Mouse (Mus musculus) neural tube, embryonic 14.5 days (tissue): Measurements from ENCODE around the gene Prc1. TPM values are rescaled to one million over a fixed set of nuclear protein-coding genes. Genes with fewer than 3 reads are reported as not detected.
A peak's percentile ranks its signal among the peaks of the same experiment; 100 is the strongest.

Experiments
- ATAC-seq: fragments of 200-750 bp; cut with Nextera tagmentation; 2 replicates; pipeline ENCODE4 v1.8.0; 2017; ENCODE audit warnings: low read depth, mild to moderate bottlenecking, moderate TSS enrichment, moderate library complexity
- H3K27ac ChIP-seq: fragments of 300-500 bp; sonication (generic); 2 replicates; pipeline ENCODE4 v1.5.1; 2014; ENCODE audit warnings: low read depth, mild to moderate bottlenecking, control low read depth, low read length, moderate library complexity, mixed read lengths
- H3K27me3 ChIP-seq: fragments of 300-500 bp; sonication (generic); 2 replicates; pipeline ENCODE4 v1.6.1; 2014; ENCODE audit warnings: low read length; ENCODE audit not compliant: control insufficient read depth, insufficient read depth
- H3K36me3 ChIP-seq: fragments of 300-500 bp; sonication (generic); 2 replicates; pipeline ENCODE4 v1.6.1; 2014; ENCODE audit warnings: low read length, mixed read lengths; ENCODE audit not compliant: control insufficient read depth, insufficient read depth
- H3K4me1 ChIP-seq: fragments of 300-500 bp; sonication (generic); 2 replicates; pipeline ENCODE4 v1.6.1; 2014; ENCODE audit warnings: low read length; ENCODE audit not compliant: control insufficient read depth, insufficient read depth
- H3K4me2 ChIP-seq: fragments of 300-500 bp; sonication (generic); 2 replicates; pipeline ENCODE4 v1.6.1; 2014; ENCODE audit warnings: mild to moderate bottlenecking, low read depth, low read length, control low read depth
- H3K4me3 ChIP-seq: fragments of 300-500 bp; sonication (generic); 2 replicates; pipeline ENCODE4 v1.5.1; 2014; ENCODE audit warnings: low read depth, low read length, control low read depth, mixed read lengths
- H3K9ac ChIP-seq: fragments of 300-500 bp; sonication (generic); replicated peaks from 2 replicates; pipeline ENCODE4 v1.6.1; 2014; ENCODE audit warnings: low read depth, mild to moderate bottlenecking, control low read depth, low read length, mixed read lengths
- H3K9me3 ChIP-seq: fragments of 300-500 bp; sonication (generic); 2 replicates; pipeline ENCODE4 v1.6.1; 2016; ENCODE audit warnings: low read length; ENCODE audit not compliant: control insufficient read depth
- WGBS: fragments of 180-500 bp; shearing (Covaris S2); extraction: QIAGEN DNeasy Blood & Tissue Kit; methylation state at CpG from one replicate; pipeline ENCODE4 v1.1.7; 2014; 5-methylcytosine and 5-hydroxymethylcytosine counted together
- polyA plus RNA-seq: library from polyadenylated mRNA; unstranded; fragments of >200 nt; fragmentation: Nextera tagmentation; extraction: Ambion mirVana; gene quantifications from 2 replicates; pipeline ENCODE4 v1.2.1, GENCODE M21; 2014

The Prc1 gene
- polyA plus RNA-seq, 1 experiment from 2014 or later: 21.5 TPM

- Histone ChIP-seq H3K36me3 (peaks cover 15% of the 10 kb centered on the region), H3K27ac (peak within 1 kb of the TSS; percentile 69), H3K4me2 (peak within 1 kb of the TSS; percentile 65), H3K4me3 (peak within 1 kb of the TSS; percentile 68), H3K4me1 (peaks cover 6% of the 10 kb centered on the region), H3K27me3 (peaks cover 4% of the 10 kb centered on the region; the same call in 1 of the 2 replicates), H3K9me3 (no peaks in the 10 kb centered on the region), H3K9ac (peak within 1 kb of the TSS; percentile 69)
- WGBS: 28% methylated on average over 40 of the region's 40 CpGs
- peak; percentile 91 for ATAC-seq
Measured at GRCm38 (mm10) chr7:80260625-80261371, 33.5 kb upstream of the Prc1 start, which contains the start of gene Ngrn. Gene Ngrn (plus strand): TSS chr7:80261215.

- Histone ChIP-seq H3K4me1 (peaks cover 6% of the 10 kb centered on the region), H3K4me2 (peak overlapping the region; percentile 65), H3K36me3 (peaks cover 22% of the 10 kb centered on the region), H3K27ac (peak overlapping the region; percentile 69), H3K27me3 (peaks cover 4% of the 10 kb centered on the region; the same call in 1 of the 2 replicates), H3K4me3 (peak overlapping the region; percentile 68), H3K9ac (peak overlapping the region; percentile 69), H3K9me3 (no peaks in the 10 kb centered on the region)
- peak; percentile 80 for ATAC-seq
- 2% methylated on average over 32 of the region's 32 CpGs for WGBS
Measured at GRCm38 (mm10) chr7:80261372-80261990, 32.8 kb upstream of the Prc1 start.

- no peak overlapping the region for H3K4me2 ChIP-seq
- no peak for ATAC-seq
Measured at GRCm38 (mm10) chr7:80264606-80265005, 29.6 kb upstream of the Prc1 start.

GRCm38 (mm10) chr7:80267764-80268163, 26.5 kb upstream of the Prc1 start:
- H3K9ac ChIP-seq: no peak overlapping the region
- no peaks in the 10 kb centered on the region for H3K27me3 ChIP-seq
- H3K36me3 ChIP-seq: peaks cover 32% of the 10 kb centered on the region
- H3K9me3 ChIP-seq: no peaks in the 10 kb centered on the region
- no peak for ATAC-seq
- no peak overlapping the region for H3K4me2 ChIP-seq
- 92% methylated on average over 1 of the region's 1 CpGs for WGBS
- no peak overlapping the region for H3K4me3 ChIP-seq
- H3K4me1 ChIP-seq: peaks cover 16% of the 10 kb centered on the region
- no peak overlapping the region for H3K27ac ChIP-seq

More at GRCm38 (mm10) chr7:80264606-80265005, 29.6 kb upstream of the Prc1 start:
- peaks cover 27% of the 10 kb centered on the region for H3K36me3 ChIP-seq
- no peak overlapping the region for H3K27ac ChIP-seq
- no peaks in the 10 kb centered on the region for H3K9me3 ChIP-seq
- H3K9ac ChIP-seq: no peak overlapping the region
- H3K4me1 ChIP-seq: peaks cover 12% of the 10 kb centered on the region
- no peaks in the 10 kb centered on the region for H3K27me3 ChIP-seq
- H3K4me3 ChIP-seq: no peak overlapping the region
- 95% methylated on average over 12 of the region's 12 CpGs for WGBS

- Histone ChIP-seq H3K36me3 (peaks cover 35% of the 10 kb centered on the region), H3K27me3 (no peaks in the 10 kb centered on the region), H3K4me1 (peaks cover 16% of the 10 kb centered on the region), H3K4me3 (peak within 1 kb of the TSS; percentile 78), H3K9me3 (0 out of 2 replicates have a peak, but pooled peaks cover under 1% of the 10 kb centered on the region), H3K9ac (peak within 1 kb of the TSS; percentile 76), H3K27ac (peak within 1 kb of the TSS; percentile 70), H3K4me2 (peak within 1 kb of the TSS; percentile 67)
- WGBS: 5% methylated on average over 21 of the region's 21 CpGs
- peak; percentile 92 for ATAC-seq
Measured at GRCm38 (mm10) chr7:80268897-80269750, 25.1 kb upstream of the Prc1 start, which contains the start of gene Vps33b. Gene Vps33b (plus strand): TSS chr7:80269649.

GRCm38 (mm10) chr7:80269751-80270255, 24.4 kb upstream of the Prc1 start:
- no peak; the same call in 1 of the 2 replicates for ATAC-seq
- H3K4me1 ChIP-seq: peaks cover 16% of the 10 kb centered on the region
- 0 out of 2 replicates have a peak, but pooled peaks cover 4% of the 10 kb centered on the region for H3K9me3 ChIP-seq
- under 1% methylated on average over 23 of the region's 23 CpGs for WGBS
- peak overlapping the region; percentile 70 for H3K27ac ChIP-seq
- peak overlapping the region; percentile 78 for H3K4me3 ChIP-seq
- H3K36me3 ChIP-seq: peaks cover 35% of the 10 kb centered on the region
- H3K9ac ChIP-seq: peak overlapping the region; percentile 76
- peak overlapping the region; percentile 67 for H3K4me2 ChIP-seq
- no peaks in the 10 kb centered on the region for H3K27me3 ChIP-seq

- Histone ChIP-seq H3K4me1 (peaks cover 16% of the 10 kb centered on the region), H3K36me3 (peaks cover 48% of the 10 kb centered on the region), H3K9ac (no peak overlapping the region), H3K27ac (no peak overlapping the region), H3K9me3 (0 out of 2 replicates have a peak, but pooled peaks cover 4% of the 10 kb centered on the region), H3K27me3 (no peaks in the 10 kb centered on the region), H3K4me2 (no peak overlapping the region), H3K4me3 (no peak overlapping the region)
- no peak for ATAC-seq
- 97% methylated on average over 2 of the region's 2 CpGs for WGBS
Measured at GRCm38 (mm10) chr7:80273456-80273855, 20.8 kb upstream of the Prc1 start.

GRCm38 (mm10) chr7:80276374-80276773, 17.9 kb upstream of the Prc1 start:
- WGBS: 94% methylated on average over 4 of the region's 4 CpGs
- 0 out of 2 replicates have a peak, but pooled peaks cover 4% of the 10 kb centered on the region for H3K9me3 ChIP-seq

More at GRCm38 (mm10) chr7:80276374-80276773, 17.9 kb upstream of the Prc1 start:
- Histone ChIP-seq H3K4me3 (no peak overlapping the region), H3K4me1 (no peaks in the 10 kb centered on the region), H3K27me3 (no peaks in the 10 kb centered on the region), H3K4me2 (no peak overlapping the region), H3K36me3 (peaks cover 52% of the 10 kb centered on the region), H3K27ac (no peak overlapping the region), H3K9ac (no peak overlapping the region)
- no peak for ATAC-seq
